Mouse (Mus musculus) midbrain, embryonic 13.5 days (tissue): ENCODE measurements around the gene Ift46. TPM values are rescaled to one million over a fixed set of nuclear protein-coding genes. Genes with fewer than 3 reads are reported as not detected.

ENCODE experiments used
- ATAC-seq: fragments of 200-750 bp; cut with Nextera tagmentation; 2 replicates; pipeline ENCODE4 v1.8.0; 2017; ENCODE audit warnings: mild to moderate bottlenecking, moderate TSS enrichment, moderate library complexity
- H3K27ac ChIP-seq: fragments of 300-500 bp; sonication (generic); 2 replicates; pipeline ENCODE4 v1.5.1; 2015; ENCODE audit warnings: inconsistent platforms, mild to moderate bottlenecking, moderate library complexity
- H3K27me3 ChIP-seq: fragments of 300-500 bp; sonication (generic); 2 replicates; pipeline ENCODE4 v1.6.1; 2015; ENCODE audit warnings: mild to moderate bottlenecking, inconsistent platforms
- H3K36me3 ChIP-seq: fragments of 300-500 bp; sonication (generic); 2 replicates; pipeline ENCODE4 v1.6.1; 2015; ENCODE audit warnings: mild to moderate bottlenecking, inconsistent platforms
- H3K4me1 ChIP-seq: fragments of 300-500 bp; sonication (generic); replicated peaks from 2 replicates; pipeline ENCODE4 v1.6.1; 2015; ENCODE audit warnings: inconsistent platforms
- H3K4me2 ChIP-seq: fragments of 300-500 bp; sonication (generic); replicated peaks from 2 replicates; pipeline ENCODE4 v1.6.1; 2015; ENCODE audit warnings: moderate library complexity, mild to moderate bottlenecking, inconsistent platforms
- H3K4me3 ChIP-seq: fragments of 300-500 bp; sonication (generic); replicated peaks from 2 replicates; pipeline ENCODE4 v1.5.1; 2015; ENCODE audit warnings: mild to moderate bottlenecking, inconsistent platforms
- H3K9ac ChIP-seq: fragments of 300-500 bp; sonication (generic); replicated peaks from 2 replicates; pipeline ENCODE4 v1.6.1; 2015; ENCODE audit warnings: mild to moderate bottlenecking, inconsistent platforms
- H3K9me3 ChIP-seq: fragments of 300-500 bp; sonication (generic); 2 replicates; pipeline ENCODE4 v1.6.1; 2016; ENCODE audit warnings: mild to moderate bottlenecking, inconsistent platforms
- WGBS: fragments of 180-500 bp; shearing (Covaris S2); methylation state at CpG from one replicate; pipeline ENCODE4 v1.1.7; 2015; 5-methylcytosine and 5-hydroxymethylcytosine counted together
- polyA plus RNA-seq: library from polyadenylated mRNA; unstranded; fragments of >200 nt; fragmentation: Nextera tagmentation; extraction: Ambion mirVana; gene quantifications from 2 replicates; pipeline ENCODE4 v1.2.1, GENCODE M21; 2015

Ift46 gene
- 171 and 183 TPM in 2 replicates for polyA plus RNA-seq

DNA sequence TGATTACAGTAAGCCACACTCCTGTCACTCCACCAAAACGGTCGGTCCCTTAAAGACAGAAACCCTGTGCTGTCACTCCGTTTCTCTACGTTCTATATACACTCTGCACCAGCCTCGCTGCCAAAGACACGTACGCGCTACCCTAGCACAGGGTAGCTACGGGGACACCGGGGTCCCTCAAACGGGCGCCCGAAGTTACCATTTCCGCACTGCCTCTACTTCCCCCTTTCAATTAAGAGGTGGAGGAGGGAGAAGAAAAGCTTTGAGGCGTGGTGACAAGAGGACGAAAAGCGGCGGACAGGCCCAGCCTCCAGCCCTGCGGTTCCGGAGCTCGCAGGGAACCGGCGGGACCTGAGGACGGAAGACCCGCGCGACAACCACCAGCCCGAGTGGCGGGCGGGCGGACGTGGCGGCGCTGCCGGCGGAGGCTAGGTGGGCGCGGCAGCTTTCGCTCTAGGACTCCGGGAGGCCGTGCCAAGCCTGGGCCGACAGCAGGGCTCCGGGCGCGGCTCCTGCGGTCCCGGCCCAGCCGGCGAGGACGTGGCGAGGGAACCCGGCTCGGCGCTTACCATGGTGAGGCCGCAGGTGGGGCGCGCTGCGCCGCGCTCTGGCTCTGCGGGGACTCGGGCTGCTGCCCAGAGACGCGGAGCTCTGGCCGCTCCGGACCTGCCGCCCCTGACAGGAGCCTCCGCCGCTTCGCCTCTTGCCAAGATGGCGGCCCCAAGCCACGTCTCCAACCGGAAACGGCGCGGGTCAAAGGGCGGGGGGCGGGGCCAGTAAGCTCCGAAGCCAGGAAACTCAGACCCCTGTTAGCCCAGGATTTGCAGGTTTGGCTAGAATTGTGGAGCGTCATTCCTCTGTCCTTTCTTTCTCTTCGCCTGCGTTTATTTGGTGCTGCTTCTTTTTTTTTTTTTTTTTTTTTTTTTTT, at the start of gene Ift46, which contains the start of gene Arcn1:
Ift46 (plus strand) TSS at position 808 of the 928 bp plus-strand sequence.
Arcn1 (minus strand) TSS at position 745 of the 928 bp plus-strand sequence.
- H3K9me3 ChIP-seq = no peaks in the 10 kb centered on the region
- H3K27me3 ChIP-seq = no peaks in the 10 kb centered on the region
- peaks cover 21% of the 10 kb centered on the region for H3K4me1 ChIP-seq
- H3K4me2 ChIP-seq = peak within 1 kb of the TSS; percentile 74
- ATAC-seq = peak; percentile 94
- under 1% methylated on average over 78 of the region's 82 CpGs for whole genome bisulfite sequencing
- peak within 1 kb of the TSS; percentile 91 for H3K4me3 ChIP-seq
- peak within 1 kb of the TSS; percentile 96 for H3K9ac ChIP-seq
- no peaks in the 10 kb centered on the region for H3K36me3 ChIP-seq
- peak within 1 kb of the TSS; percentile 96 for H3K27ac ChIP-seq

DNA sequence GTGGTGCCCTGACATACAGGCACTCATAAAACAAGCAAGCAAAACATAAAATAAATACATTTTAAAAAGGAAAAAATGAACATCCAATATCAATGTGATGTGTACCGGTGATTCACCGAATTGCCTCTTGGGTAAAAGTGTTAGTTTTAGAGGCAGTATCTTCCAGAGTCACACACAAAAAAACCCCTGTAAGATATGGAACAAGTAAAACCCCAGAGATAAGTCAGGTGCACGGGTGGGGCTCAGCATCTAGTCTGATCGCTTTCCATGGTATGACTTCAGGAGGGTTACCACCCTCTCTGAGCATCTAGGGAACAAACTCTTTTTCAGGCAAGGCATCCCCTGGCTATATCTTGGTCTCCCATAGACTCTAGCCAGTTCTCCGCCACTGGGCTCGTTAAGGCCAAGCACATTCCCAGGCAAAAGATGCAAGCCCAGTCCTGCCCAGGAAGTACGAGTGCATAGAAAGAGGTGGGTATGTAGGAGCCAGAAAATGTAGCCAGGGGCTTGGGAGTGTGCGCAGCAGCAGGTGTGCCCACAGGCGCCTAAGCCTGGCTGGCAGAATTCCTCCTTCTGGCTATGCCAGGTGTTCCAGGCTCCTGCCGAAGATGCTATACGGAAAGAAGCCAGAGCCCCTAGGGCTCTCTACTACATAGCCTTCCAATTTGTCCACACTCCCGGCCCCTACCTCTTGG, 48.6 kb upstream of the Ift46 start:
- Histone ChIP-seq H3K4me3 (0 out of 2 replicates have a peak overlapping the region, but pooled peaks have one; percentile 86), H3K27me3 (no peaks in the 10 kb centered on the region), H3K9me3 (no peaks in the 10 kb centered on the region), H3K4me1 (peaks cover 62% of the 10 kb centered on the region), H3K27ac (peak overlapping the region; percentile 35; the same call in 1 of the 2 replicates), H3K9ac (0 out of 2 replicates have a peak overlapping the region, but pooled peaks have one; percentile 93), H3K36me3 (peaks cover 43% of the 10 kb centered on the region), H3K4me2 (peak overlapping the region; percentile 92)
- WGBS = 90% methylated on average over 12 of the region's 12 CpGs
- ATAC-seq = no peak

DNA sequence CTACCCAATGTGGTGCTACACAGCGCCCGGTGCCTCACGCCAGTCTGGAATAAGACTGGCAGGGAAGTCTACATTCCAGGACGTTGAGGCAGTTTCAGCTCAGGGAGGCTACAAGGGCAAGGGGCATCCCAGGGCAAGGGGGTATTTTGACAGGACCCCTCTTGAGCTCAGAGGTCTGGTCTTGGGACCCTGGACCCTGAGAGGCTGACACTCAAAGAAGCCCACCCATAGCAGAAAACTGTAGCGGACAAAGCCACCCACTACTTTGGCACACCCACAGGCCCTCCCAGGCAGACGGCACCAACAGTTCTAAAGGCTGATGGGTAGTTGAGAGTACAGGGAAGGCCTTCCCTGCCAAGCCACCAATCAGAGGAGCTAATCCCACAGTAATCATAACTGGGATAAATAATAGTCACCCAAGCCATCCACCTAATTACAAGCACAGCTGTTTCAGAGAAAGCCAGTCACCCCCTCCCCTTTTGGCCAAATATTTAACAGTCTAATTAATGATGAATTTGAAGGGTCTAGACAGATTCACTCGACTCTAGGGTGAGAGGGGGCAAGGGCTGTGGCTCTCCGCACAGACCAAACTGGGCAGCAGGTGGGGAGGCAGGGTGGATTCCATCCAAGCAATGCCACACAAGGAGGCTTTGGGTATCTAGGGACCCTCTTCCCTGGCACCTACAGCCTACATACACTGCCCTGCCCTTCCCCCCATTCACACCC, 47.9 kb upstream of the Ift46 start:
- peak overlapping the region; percentile 86 for H3K4me3 ChIP-seq
- H3K4me2 ChIP-seq = peak overlapping the region; percentile 92
- ATAC-seq = peak; percentile 21; the same call in 1 of the 2 replicates
- H3K27me3 ChIP-seq = no peaks in the 10 kb centered on the region
- no peaks in the 10 kb centered on the region for H3K9me3 ChIP-seq
- H3K9ac ChIP-seq = peak overlapping the region; percentile 93
- WGBS = 73% methylated on average over 8 of the region's 8 CpGs
- H3K4me1 ChIP-seq = peaks cover 69% of the 10 kb centered on the region
- H3K27ac ChIP-seq = peak overlapping the region; percentile 86
- H3K36me3 ChIP-seq = peaks cover 36% of the 10 kb centered on the region

DNA sequence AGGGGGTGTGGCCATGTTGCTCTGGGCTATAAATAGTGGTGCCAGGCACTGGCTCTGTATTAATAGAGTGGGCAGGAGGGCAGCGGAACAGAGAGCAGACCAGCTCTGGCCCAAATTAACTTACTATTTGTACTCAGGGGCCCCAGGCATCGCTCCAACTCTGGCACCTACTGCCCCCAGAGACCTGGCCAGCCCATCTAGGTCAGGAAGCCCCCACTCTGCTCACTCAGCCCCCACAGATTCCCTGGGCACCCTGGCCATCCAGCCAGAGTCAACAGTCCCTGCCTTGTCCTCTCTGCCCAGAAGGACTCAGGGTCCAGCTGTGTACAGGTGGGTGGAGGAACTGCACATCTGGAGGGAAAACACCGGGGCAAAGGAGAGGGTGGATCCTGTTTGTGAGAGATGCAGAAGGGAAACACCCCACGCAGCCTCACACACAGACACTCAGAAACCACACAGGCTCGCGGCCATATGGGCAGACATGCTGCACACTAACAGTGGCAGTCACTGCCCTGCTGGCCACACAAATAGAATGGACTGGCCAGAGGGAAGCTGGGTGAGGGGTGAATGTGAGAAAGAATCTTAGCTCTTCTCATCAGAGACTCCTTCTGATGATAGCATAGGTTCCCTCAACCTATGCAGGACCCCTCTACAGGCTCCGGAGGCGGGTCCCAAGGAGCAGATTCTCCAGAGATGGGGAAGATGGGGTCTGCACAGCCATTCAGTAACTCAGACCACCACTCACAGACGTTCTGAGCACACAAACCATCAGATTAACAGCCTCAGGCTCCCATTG, 47.2 kb upstream of the Ift46 start:
- Histone ChIP-seq H3K4me3 (peak overlapping the region; percentile 86), H3K27ac (peak overlapping the region; percentile 86), H3K9ac (peak overlapping the region; percentile 93), H3K36me3 (peaks cover 28% of the 10 kb centered on the region), H3K27me3 (no peaks in the 10 kb centered on the region), H3K4me2 (peak overlapping the region; percentile 92), H3K4me1 (peaks cover 76% of the 10 kb centered on the region), H3K9me3 (no peaks in the 10 kb centered on the region)
- peak; percentile 40 for ATAC-seq
- 15% methylated on average over 9 of the region's 9 CpGs for WGBS

DNA sequence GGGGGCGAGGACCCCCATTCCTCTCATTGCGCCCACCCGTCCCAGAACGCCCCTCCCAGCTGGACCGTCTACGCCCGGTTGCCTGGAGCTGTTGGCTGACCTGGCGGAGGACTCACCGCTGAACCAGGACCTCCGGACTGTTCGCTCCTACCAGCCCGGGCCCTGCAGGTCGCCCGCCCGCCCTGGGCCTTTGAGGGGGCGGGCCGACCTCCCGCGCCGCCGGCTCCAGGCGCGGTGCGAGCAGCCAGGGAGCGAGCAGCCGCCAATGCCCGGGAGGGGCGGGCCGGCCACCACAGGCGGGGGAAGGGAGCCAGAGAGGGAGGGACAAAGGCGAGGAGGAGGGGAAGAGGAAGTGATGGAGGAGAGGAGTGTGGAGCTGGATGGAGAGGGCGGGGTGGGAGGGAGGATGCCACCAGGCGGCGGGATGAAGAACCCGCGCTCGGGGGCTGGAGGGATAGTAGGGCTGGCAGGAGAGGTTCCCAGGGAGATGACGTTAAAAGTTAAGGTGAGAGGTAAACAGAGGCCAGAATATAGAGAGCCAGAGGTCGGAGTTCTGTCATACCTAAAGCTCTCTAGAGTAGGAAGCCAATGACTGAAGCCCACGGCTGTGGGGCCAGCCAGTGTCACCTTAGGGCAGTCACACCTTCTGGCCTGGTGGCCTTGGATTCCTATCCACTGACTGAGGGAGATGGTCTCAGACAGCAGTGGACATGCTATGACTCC, 46.4 kb upstream of the Ift46 start:
- Histone ChIP-seq H3K4me2 (peak overlapping the region; percentile 92), H3K9ac (peak overlapping the region; percentile 93), H3K4me1 (peaks cover 84% of the 10 kb centered on the region), H3K9me3 (no peaks in the 10 kb centered on the region), H3K27ac (peak overlapping the region; percentile 86), H3K4me3 (peak overlapping the region; percentile 86), H3K36me3 (peaks cover 20% of the 10 kb centered on the region), H3K27me3 (no peaks in the 10 kb centered on the region)
- WGBS = 2% methylated on average over 39 of the region's 40 CpGs
- ATAC-seq = peak; percentile 88

DNA sequence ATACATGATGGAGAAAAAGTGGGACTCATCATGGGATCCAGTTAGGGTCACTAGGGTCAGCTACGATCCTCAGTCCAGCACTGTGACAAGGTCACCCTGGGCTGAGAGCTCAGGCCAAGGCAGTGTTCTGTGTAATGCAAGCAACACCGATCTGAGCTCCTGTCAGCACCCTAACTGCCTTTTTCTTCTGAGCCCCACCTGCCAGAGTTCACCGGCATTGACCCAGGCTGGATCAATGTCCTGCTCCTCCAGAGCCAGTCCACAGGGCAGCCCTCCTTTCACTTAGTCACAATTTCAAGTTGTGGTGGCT, 45.9 kb upstream of the Ift46 start:
- peaks cover 15% of the 10 kb centered on the region for H3K36me3 ChIP-seq
- WGBS = 84% methylated on average over 3 of the region's 3 CpGs
- H3K4me3 ChIP-seq = peak overlapping the region; percentile 86
- peak overlapping the region; percentile 92 for H3K4me2 ChIP-seq
- no peak; the same call in 1 of the 2 replicates for ATAC-seq
- H3K9ac ChIP-seq = peak overlapping the region; percentile 93; the same call in 1 of the 2 replicates
- no peaks in the 10 kb centered on the region for H3K9me3 ChIP-seq
- H3K27ac ChIP-seq = peak overlapping the region; percentile 86
- H3K4me1 ChIP-seq = peaks cover 89% of the 10 kb centered on the region
- no peaks in the 10 kb centered on the region for H3K27me3 ChIP-seq

DNA sequence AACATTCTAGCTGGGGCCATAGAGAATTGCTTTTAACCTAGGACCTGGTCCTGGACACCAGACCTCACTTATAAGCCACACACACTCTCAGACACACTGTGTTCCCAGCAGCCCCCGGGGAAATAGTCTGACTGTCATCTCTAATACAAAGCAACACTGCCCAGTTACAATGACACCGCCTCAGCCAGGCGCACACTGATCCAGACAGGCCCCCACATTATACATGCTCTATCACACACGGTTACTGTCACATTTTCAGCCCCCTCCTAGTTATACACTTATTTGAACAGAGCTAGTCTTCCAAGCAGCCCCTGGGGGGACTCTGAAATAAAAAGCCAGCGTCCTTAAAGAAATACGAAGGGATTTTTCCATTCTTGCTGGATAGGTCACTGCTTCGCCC, 45.1 kb upstream of the Ift46 start:
- Histone ChIP-seq H3K27ac (peak overlapping the region; percentile 86), H3K4me2 (no peak overlapping the region), H3K4me3 (no peak overlapping the region), H3K9me3 (no peaks in the 10 kb centered on the region), H3K36me3 (peaks cover 8% of the 10 kb centered on the region), H3K27me3 (no peaks in the 10 kb centered on the region), H3K9ac (no peak overlapping the region), H3K4me1 (peaks cover 93% of the 10 kb centered on the region)
- no peak for ATAC-seq
- WGBS = 58% methylated on average over 7 of the region's 7 CpGs

DNA sequence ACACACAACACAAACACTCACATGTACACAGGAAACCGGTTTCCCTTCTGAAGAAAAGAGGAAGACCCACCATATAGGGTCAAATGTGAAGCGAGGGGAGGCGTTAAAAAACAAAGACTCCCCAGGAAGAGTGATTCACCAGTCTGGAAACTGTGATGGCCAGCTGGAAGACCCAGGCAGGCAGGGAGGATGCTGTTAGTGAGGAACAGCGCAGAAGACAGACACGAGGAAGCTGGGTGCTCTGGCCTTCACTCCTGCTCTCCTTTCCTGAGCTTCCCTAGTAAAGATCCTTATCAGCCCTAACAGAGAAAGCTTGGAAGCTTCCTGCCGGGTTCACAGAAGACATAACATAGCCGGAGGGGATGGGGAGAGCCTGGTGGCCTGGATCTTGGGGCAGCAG, 44.7 kb upstream of the Ift46 start:
- ATAC-seq = no peak
- Histone ChIP-seq H3K9ac (no peak overlapping the region), H3K27ac (peak overlapping the region; percentile 86), H3K4me2 (no peak overlapping the region), H3K9me3 (no peaks in the 10 kb centered on the region), H3K4me1 (peaks cover 89% of the 10 kb centered on the region), H3K4me3 (no peak overlapping the region), H3K27me3 (no peaks in the 10 kb centered on the region), H3K36me3 (peaks cover 4% of the 10 kb centered on the region; the same call in 1 of the 2 replicates)
- 62% methylated on average over 7 of the region's 7 CpGs for WGBS

DNA sequence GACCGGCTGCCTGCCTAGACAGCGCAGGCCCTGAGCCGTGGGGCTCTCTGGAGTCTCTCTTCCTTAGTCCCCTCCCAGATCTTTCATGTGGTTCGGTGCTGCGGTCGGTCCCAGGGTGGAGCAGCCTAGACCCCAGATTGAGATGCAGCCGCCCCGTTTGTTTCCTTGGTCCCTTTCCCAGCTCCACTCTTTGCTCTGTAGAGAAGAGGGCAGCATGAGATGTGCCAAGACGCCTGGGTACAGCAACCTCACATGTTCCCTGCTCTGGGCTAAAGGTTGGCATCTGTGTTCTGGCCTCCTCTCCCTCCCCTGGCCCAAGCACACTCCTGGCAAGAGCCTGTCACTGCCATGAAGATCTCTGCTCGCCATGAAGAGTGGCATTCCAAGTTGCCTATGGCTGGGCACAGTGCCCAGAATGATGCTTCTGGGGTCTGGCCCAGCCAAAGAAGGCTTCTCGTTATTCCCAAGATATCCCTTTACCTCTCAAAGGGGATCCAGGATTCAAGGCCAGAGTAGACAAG, 44.1 kb upstream of the Ift46 start:
- H3K9me3 ChIP-seq = no peaks in the 10 kb centered on the region
- H3K27me3 ChIP-seq = no peaks in the 10 kb centered on the region
- H3K36me3 ChIP-seq = no peaks in the 10 kb centered on the region
- H3K27ac ChIP-seq = peak overlapping the region; percentile 86
- H3K9ac ChIP-seq = no peak overlapping the region
- no peak for ATAC-seq
- WGBS = 75% methylated on average over 11 of the region's 11 CpGs
- no peak overlapping the region for H3K4me3 ChIP-seq
- no peak overlapping the region for H3K4me2 ChIP-seq
- H3K4me1 ChIP-seq = peaks cover 83% of the 10 kb centered on the region

DNA sequence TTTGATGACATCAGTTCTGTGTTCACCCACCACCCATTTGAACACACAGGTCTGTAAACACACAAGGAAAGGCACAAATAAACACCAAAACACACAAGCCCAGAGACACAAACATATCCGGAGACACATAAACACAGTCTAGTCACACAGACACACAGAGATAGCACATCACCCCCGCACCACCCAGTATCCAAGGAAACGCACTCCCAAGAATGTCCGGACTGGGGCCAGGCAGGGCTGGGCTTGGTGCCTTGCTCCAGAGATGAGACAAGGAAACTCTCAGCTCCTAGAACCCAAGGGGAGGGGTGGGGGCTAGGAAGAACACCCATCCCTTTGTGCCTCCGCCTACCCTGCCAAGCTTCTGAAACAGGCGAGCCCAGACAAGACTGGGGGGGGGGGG, 43.5 kb upstream of the Ift46 start:
- Histone ChIP-seq H3K4me1 (peaks cover 77% of the 10 kb centered on the region), H3K36me3 (no peaks in the 10 kb centered on the region), H3K27ac (0 out of 2 replicates have a peak overlapping the region, but pooled peaks have one; percentile 45), H3K9ac (no peak overlapping the region), H3K9me3 (no peaks in the 10 kb centered on the region), H3K4me2 (no peak overlapping the region), H3K27me3 (no peaks in the 10 kb centered on the region), H3K4me3 (no peak overlapping the region)
- WGBS = 29% methylated on average over 6 of the region's 6 CpGs
- no peak for ATAC-seq
